8 mouse cellular contexts compared by ENCODE assay signal in genomic region chr5:97110697-97111096, GRCm38 (mm10). TPM values are rescaled to one million over a fixed set of nuclear protein-coding genes. Genes with fewer than 3 reads are reported as not detected.
A peak's percentile ranks its signal among the peaks of the same experiment; 100 is the strongest.
DNase-seq lines count a peak whose midpoint lies in the region; ATAC-seq and TF ChIP-seq lines count a peak whose summit lies in the region.

No protein-coding gene starts in this region.

- no peak for DNase-seq in cerebellum, postnatal 4 days (ENCODE audit: low spot score in 2 of 2)
- DNase-seq in lung, postnatal 0 days (ENCODE audit: low spot score) = no peak
- no peak for DNase-seq in lung, postnatal 4 days
- no peak for DNase-seq in hindbrain, embryonic 14.5 days (ENCODE audit: low spot score)
- DNase-seq in midbrain, postnatal 0 days (ENCODE audit: low spot score) = peak; percentile 19
- DNase-seq in urinary bladder, adult 2 months (ENCODE audit: low spot score) = no peak
- no peak for DNase-seq in gastrocnemius, postnatal 14 days

- peak overlapping the region; percentile 91 for H3K4me2 ChIP-seq in lung, postnatal 0 days (replicated peaks; ENCODE audit: low read depth, low read length)
- peak overlapping the region; percentile 60 for H3K4me2 ChIP-seq in hindbrain, embryonic 14.5 days (replicated peaks)
- H3K4me2 ChIP-seq in midbrain, postnatal 0 days (ENCODE audit: low read depth, low read length, poor library complexity, severe bottlenecking) = peak overlapping the region; percentile 70

- H3K36me3 ChIP-seq in lung, postnatal 0 days (ENCODE audit: insufficient read depth, low read length) = no peaks in the 10 kb centered on the region
- peaks cover 21% of the 10 kb centered on the region for H3K36me3 ChIP-seq in hindbrain, embryonic 14.5 days (replicated peaks; ENCODE audit: control insufficient read depth, insufficient read depth)
- 0 out of 2 replicates have a peak, but pooled peaks cover 10% of the 10 kb centered on the region for H3K36me3 ChIP-seq in midbrain, postnatal 0 days (ENCODE audit: insufficient read depth, low read length)

- no peak for TF ChIP-seq CTCF in lung, postnatal 0 days (IDR thresholded peaks at IDR 0.05)
- TF ChIP-seq CTCF in midbrain, postnatal 0 days (IDR thresholded peaks at IDR 0.05) = no peak

- no peak for TF ChIP-seq EP300 in lung, postnatal 0 days (IDR thresholded peaks at IDR 0.05)

- no peaks in the 10 kb centered on the region for H3K9me3 ChIP-seq in lung, postnatal 0 days (ENCODE audit: low read length)
- H3K9me3 ChIP-seq in hindbrain, embryonic 14.5 days (ENCODE audit: control insufficient read depth, low read length) = no peaks in the 10 kb centered on the region
- H3K9me3 ChIP-seq in midbrain, postnatal 0 days (ENCODE audit: low read length) = no peaks in the 10 kb centered on the region

- peak; percentile 27; the same call in 1 of the 2 replicates for ATAC-seq in cerebellum, adult (ENCODE audit: insufficient number of reproducible peaks, low FRiP score, low TSS enrichment)
- ATAC-seq in lung, postnatal 0 days = no peak
- ATAC-seq in hindbrain, embryonic 14.5 days (ENCODE audit: low FRiP score) = no peak
- ATAC-seq in midbrain, postnatal 0 days (ENCODE audit: low FRiP score) = no peak

- 16% methylated on average over 5 of the region's 5 CpGs for WGBS in lung, postnatal 0 days
- 6% methylated on average over 5 of the region's 5 CpGs for WGBS in hindbrain, embryonic 14.5 days
- WGBS in midbrain, postnatal 0 days = 8% methylated on average over 5 of the region's 5 CpGs

- H3K4me3 ChIP-seq in lung, postnatal 0 days (ENCODE audit: low read depth, low read length) = peak overlapping the region; percentile 68
- peak overlapping the region; percentile 69 for H3K4me3 ChIP-seq in hindbrain, embryonic 14.5 days (replicated peaks; ENCODE audit: low read length)
- H3K4me3 ChIP-seq in midbrain, postnatal 0 days (ENCODE audit: low read depth, low read length) = peak overlapping the region; percentile 79

- H3K4me1 ChIP-seq in lung, postnatal 0 days (ENCODE audit: insufficient read depth, low read depth, low read length) = peaks cover 5% of the 10 kb centered on the region; the same call in 1 of the 2 replicates
- H3K4me1 ChIP-seq in hindbrain, embryonic 14.5 days (replicated peaks; ENCODE audit: control insufficient read depth, insufficient read depth, low read length) = peaks cover 19% of the 10 kb centered on the region
- H3K4me1 ChIP-seq in midbrain, postnatal 0 days (ENCODE audit: insufficient read depth, low read length) = peaks cover 8% of the 10 kb centered on the region

- 0 out of 2 replicates have a peak overlapping the region, but pooled peaks have one; percentile 46 for H3K9ac ChIP-seq in lung, postnatal 0 days (replicated peaks; ENCODE audit: low read depth)
- H3K9ac ChIP-seq in hindbrain, embryonic 14.5 days = peak overlapping the region; percentile 79
- H3K9ac ChIP-seq in midbrain, postnatal 0 days (replicated peaks; ENCODE audit: low read length, poor library complexity, severe bottlenecking) = peak overlapping the region; percentile 79

- H3K27me3 ChIP-seq in lung, postnatal 0 days (replicated peaks; ENCODE audit: insufficient read depth, low read length) = no peaks in the 10 kb centered on the region
- no peaks in the 10 kb centered on the region for H3K27me3 ChIP-seq in hindbrain, embryonic 14.5 days (ENCODE audit: control insufficient read depth, insufficient read depth, low read length)
- no peaks in the 10 kb centered on the region for H3K27me3 ChIP-seq in midbrain, postnatal 0 days (ENCODE audit: insufficient read depth, low read length)

- intact Hi-C loops in gastrocnemius, postnatal 14 days (cut with DNase I; ENCODE audit: low total_unique reads) = no loop called here

- no peak overlapping the region for H3K27ac ChIP-seq in lung, postnatal 0 days (ENCODE audit: low read length)
- H3K27ac ChIP-seq in hindbrain, embryonic 14.5 days = peak overlapping the region; percentile 72
- H3K27ac ChIP-seq in midbrain, postnatal 0 days (ENCODE audit: low read depth, low read length) = peak overlapping the region; percentile 63; the same call in 1 of the 2 replicates

RNA-seq across cellular contexts. Expression of gene Paqr3, which starts 0.7 kb away (rescaled TPM):
- 1.2 and 1.4 TPM in 2 replicates for polyA plus RNA-seq in lung, postnatal 0 days (2015; fragmentation: Nextera tagmentation; extraction: Ambion mirVana)
- 22.7 and 24.0 TPM in 2 replicates for polyA plus RNA-seq in hindbrain, embryonic 14.5 days (2014; fragmentation: Nextera tagmentation; extraction: Ambion mirVana)
- 47.4 and 51.8 TPM in 2 replicates for total RNA-seq in midbrain, postnatal 0 days (2014; rRNA removed)
- 12.1 and 12.8 TPM in 2 replicates for polyA plus RNA-seq in midbrain, postnatal 0 days (2015; fragmentation: Nextera tagmentation; extraction: Ambion mirVana)
- 11.0 and 14.3 TPM in 2 replicates for polyA plus RNA-seq in urinary bladder, adult 2 months (2012; rRNA removed)
- total RNA-seq in gastrocnemius, postnatal 14 days (2021) = 1 to 10 TPM; 2.8 TPM
